Mouse (Mus musculus) embryonic fibroblast, embryonic 13.5 days (primary cell): Measurements from ENCODE around the gene Pam16.

ENCODE experiments used
- CTCF ChIP-seq: IDR thresholded peaks from 2 replicates; pipeline ENCODE4 v1.5.1; 2011; ENCODE audit warnings: mild to moderate bottlenecking, control low read depth, low read length, moderate library complexity, borderline replicate concordance; ENCODE audit not compliant: insufficient read depth
- POLR2A ChIP-seq: IDR thresholded peaks from 2 replicates; pipeline ENCODE4 v1.6.1; 2011; ENCODE audit warnings: low read depth, mild to moderate bottlenecking, control low read depth, low read length, moderate library complexity

GRCm38 (mm10) chr16:4651624-4652023 lies 26.8 kb upstream of the Pam16 start:
- TF ChIP-seq POLR2A (no peak), CTCF (no peak)
